Mouse (Mus musculus) liver, embryonic 14.5 days (tissue): Measurements from ENCODE around the gene Samd1.

Experiments
- CTCF ChIP-seq: IDR thresholded peaks from 2 replicates; pipeline ENCODE4 v1.5.1; 2016; ENCODE audit warnings: antibody characterized with exemption, low read depth, control low read depth
- EP300 ChIP-seq: IDR thresholded peaks from 2 replicates; pipeline ENCODE4 v1.6.1; 2016; ENCODE audit warnings: antibody characterized with exemption, low read depth

DNA sequence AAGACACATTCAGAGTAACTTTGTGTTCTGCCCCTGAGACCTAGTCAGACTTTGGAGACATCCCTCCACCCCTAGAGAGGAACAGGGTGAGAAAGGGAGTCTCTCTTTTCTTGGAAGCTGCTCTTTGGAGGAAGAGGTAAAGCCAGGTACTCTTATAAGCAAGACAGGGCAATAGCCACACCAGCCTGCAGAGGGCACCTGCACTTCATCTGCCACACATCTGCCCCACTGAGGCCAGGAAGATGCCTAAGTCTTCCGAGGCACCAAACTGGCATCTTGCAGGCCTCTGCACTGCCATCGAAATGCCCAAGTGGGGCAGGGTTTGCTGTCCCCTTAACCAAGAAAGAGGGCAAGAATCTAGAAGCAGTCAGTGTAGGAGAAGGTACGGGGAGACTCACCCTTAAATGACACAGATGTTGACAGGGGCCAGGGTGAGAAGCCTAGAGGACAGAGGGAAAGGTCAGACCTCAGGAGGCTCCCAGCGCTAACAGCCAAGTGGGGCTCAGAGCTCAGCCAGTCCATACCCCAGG, 21.3 kb upstream of the Samd1 start:
- TF ChIP-seq CTCF: peak; percentile 82
- no peak for TF ChIP-seq EP300
